Mouse (Mus musculus) lung, postnatal 0 days (tissue): Measurements from ENCODE around the gene Cby1. TPM values are rescaled to one million over a fixed set of nuclear protein-coding genes. Genes with fewer than 3 reads are reported as not detected.

ENCODE experiments used
- ATAC-seq: fragments of 200-750 bp; cut with Nextera tagmentation; 2 replicates; pipeline ENCODE4 v1.8.0; 2017; ENCODE audit warnings: moderate library complexity
- DNase-seq: peaks from one replicate; pipeline ENCODE4 v3.0.0-alpha.2; 2016; ENCODE audit warnings: low spot score
- H3K27ac ChIP-seq: fragments of 300-500 bp; sonication (generic); 2 replicates; pipeline ENCODE4 v1.5.1; 2014; ENCODE audit warnings: antibody characterized with exemption, mild to moderate bottlenecking, low read length, mixed read lengths
- H3K27me3 ChIP-seq: fragments of 300-500 bp; sonication (generic); replicated peaks from 2 replicates; pipeline ENCODE4 v1.6.1; 2014; ENCODE audit warnings: low read length, mixed read lengths; ENCODE audit not compliant: insufficient read depth
- H3K36me3 ChIP-seq: fragments of 300-500 bp; sonication (generic); 2 replicates; pipeline ENCODE4 v1.6.1; 2014; ENCODE audit warnings: low read length, mixed read lengths; ENCODE audit not compliant: insufficient read depth
- H3K4me1 ChIP-seq: fragments of 300-500 bp; sonication (generic); 2 replicates; pipeline ENCODE4 v1.6.1; 2014; ENCODE audit warnings: antibody characterized with exemption, low read depth, low read length, mixed read lengths; ENCODE audit not compliant: insufficient read depth
- H3K4me2 ChIP-seq: fragments of 300-500 bp; sonication (generic); replicated peaks from 2 replicates; pipeline ENCODE4 v1.6.1; 2014; ENCODE audit warnings: low read depth, mild to moderate bottlenecking, low read length, moderate library complexity, mixed read lengths
- H3K4me3 ChIP-seq: fragments of 300-500 bp; sonication (generic); 2 replicates; pipeline ENCODE4 v1.5.1; 2014; ENCODE audit warnings: low read depth, low read length
- H3K9ac ChIP-seq: fragments of 300-500 bp; sonication (generic); replicated peaks from 2 replicates; pipeline ENCODE4 v1.6.1; 2014; ENCODE audit warnings: low read depth, mild to moderate bottlenecking
- H3K9me3 ChIP-seq: fragments of 300-500 bp; sonication (generic); 2 replicates; pipeline ENCODE4 v1.6.1; 2016; ENCODE audit warnings: low read length, mixed read lengths
- CTCF ChIP-seq: IDR thresholded peaks from 2 replicates; pipeline ENCODE4 v1.5.1; 2016; ENCODE audit warnings: antibody characterized with exemption, mild to moderate bottlenecking
- EP300 ChIP-seq: IDR thresholded peaks from 2 replicates; pipeline ENCODE4 v1.6.1; 2016; ENCODE audit warnings: antibody characterized with exemption, mild to moderate bottlenecking, control low read depth
- WGBS: fragments of 180-500 bp; shearing (Covaris S2); extraction: QIAGEN DNeasy Blood & Tissue Kit; methylation state at CpG from one replicate; pipeline ENCODE4 v1.1.7; 2014; 5-methylcytosine and 5-hydroxymethylcytosine counted together
- polyA plus RNA-seq: library from polyadenylated mRNA; unstranded; fragments of >200 nt; fragmentation: Nextera tagmentation; extraction: Ambion mirVana; gene quantifications from 2 replicates; pipeline ENCODE4 v1.2.1, GENCODE M21; 2015

Cby1 gene
- polyA plus RNA-seq, 1 experiment from 2014 or later: 45.3 TPM

- Histone ChIP-seq H3K27me3 (no peaks in the 10 kb centered on the region), H3K36me3 (no peaks in the 10 kb centered on the region), H3K9me3 (no peaks in the 10 kb centered on the region), H3K27ac (peak overlapping the region; percentile 98), H3K9ac (peak overlapping the region; percentile 58; the same call in 1 of the 2 replicates), H3K4me3 (peak overlapping the region; percentile 63), H3K4me2 (peak overlapping the region; percentile 66), H3K4me1 (peaks cover 27% of the 10 kb centered on the region)
- TF ChIP-seq EP300 (peak; percentile 54), CTCF (no peak)
- WGBS: 2% methylated on average over 8 of the region's 8 CpGs
- ATAC-seq: no peak
- DNase-seq: no peak
These were observed 29.4 kb downstream of the Cby1 start for GRCm38 (mm10) chr15:79688268-79688956.

GRCm38 (mm10) chr15:79689662-79690425 lies 30.8 kb downstream of the Cby1 start:
- Histone ChIP-seq H3K27me3 (no peaks in the 10 kb centered on the region), H3K9ac (no peak overlapping the region), H3K4me1 (peaks cover 17% of the 10 kb centered on the region; the same call in 1 of the 2 replicates), H3K4me2 (peak overlapping the region; percentile 64), H3K27ac (peak overlapping the region; percentile 57; the same call in 1 of the 2 replicates), H3K9me3 (no peaks in the 10 kb centered on the region), H3K4me3 (peak overlapping the region; percentile 27; the same call in 1 of the 2 replicates), H3K36me3 (no peaks in the 10 kb centered on the region)
- 10% methylated on average over 24 of the region's 24 CpGs for WGBS
- TF ChIP-seq CTCF: no peak
- no peak for TF ChIP-seq EP300
- ATAC-seq (no peak), DNase-seq (no peak)

GRCm38 (mm10) chr15:79690426-79691022 lies 31.5 kb downstream of the Cby1 start, which contains the start of gene Gtpbp1:
Gene Gtpbp1, plus strand, starts transcription at chr15:79690845.
- ATAC-seq (peak; percentile 92), DNase-seq (peak; percentile 100)
- WGBS: under 1% methylated on average over 43 of the region's 45 CpGs
- Histone ChIP-seq H3K4me3 (peak within 1 kb of the TSS; percentile 95), H3K4me2 (peak within 1 kb of the TSS; percentile 99), H3K9ac (peak within 1 kb of the TSS; percentile 81), H3K27me3 (no peaks in the 10 kb centered on the region), H3K9me3 (no peaks in the 10 kb centered on the region), H3K27ac (peak within 1 kb of the TSS; percentile 84), H3K36me3 (no peaks in the 10 kb centered on the region), H3K4me1 (peaks cover 10% of the 10 kb centered on the region; the same call in 1 of the 2 replicates)
- TF ChIP-seq EP300: no peak
- TF ChIP-seq CTCF: no peak

GRCm38 (mm10) chr15:79691023-79691508 lies 32.1 kb downstream of the Cby1 start:
- H3K36me3 ChIP-seq: no peaks in the 10 kb centered on the region
- WGBS: 1% methylated on average over 50 of the region's 53 CpGs

GRCm38 (mm10) chr15:79692334-79692733 lies 33.3 kb downstream of the Cby1 start:
- WGBS: 82% methylated on average over 5 of the region's 5 CpGs
- no peaks in the 10 kb centered on the region for H3K9me3 ChIP-seq
- no peak overlapping the region for H3K4me2 ChIP-seq
- no peak overlapping the region for H3K9ac ChIP-seq
- no peak for DNase-seq
- TF ChIP-seq EP300 (no peak), CTCF (no peak)
- no peaks in the 10 kb centered on the region for H3K4me1 ChIP-seq
- H3K27ac ChIP-seq: no peak overlapping the region
- H3K27me3 ChIP-seq: no peaks in the 10 kb centered on the region
- H3K4me3 ChIP-seq: no peak overlapping the region
- no peak for ATAC-seq
- no peaks in the 10 kb centered on the region; the same call in 1 of the 2 replicates for H3K36me3 ChIP-seq

More at GRCm38 (mm10) chr15:79691023-79691508, 32.1 kb downstream of the Cby1 start:
- Histone ChIP-seq H3K9ac (peak overlapping the region; percentile 81), H3K4me2 (peak overlapping the region; percentile 99), H3K9me3 (no peaks in the 10 kb centered on the region), H3K27ac (peak overlapping the region; percentile 84), H3K4me1 (peaks cover 5% of the 10 kb centered on the region; the same call in 1 of the 2 replicates), H3K4me3 (peak overlapping the region; percentile 95), H3K27me3 (no peaks in the 10 kb centered on the region)
- ATAC-seq (no peak), DNase-seq (no peak)
- no peak for TF ChIP-seq EP300
- no peak for TF ChIP-seq CTCF

GRCm38 (mm10) chr15:79693740-79694139 lies 34.7 kb downstream of the Cby1 start:
- Histone ChIP-seq H3K27ac (peak overlapping the region; percentile 52), H3K4me2 (peak overlapping the region; percentile 36; the same call in 1 of the 2 replicates)
- DNase-seq: no peak

More at GRCm38 (mm10) chr15:79693740-79694139, 34.7 kb downstream of the Cby1 start:
- ATAC-seq: no peak
- H3K36me3 ChIP-seq: no peaks in the 10 kb centered on the region; the same call in 1 of the 2 replicates
- H3K4me1 ChIP-seq: no peaks in the 10 kb centered on the region
- no peak overlapping the region for H3K9ac ChIP-seq
- H3K9me3 ChIP-seq: no peaks in the 10 kb centered on the region
- H3K4me3 ChIP-seq: peak overlapping the region; percentile 14; the same call in 1 of the 2 replicates
- TF ChIP-seq CTCF (no peak), EP300 (no peak)
- WGBS: 65% methylated on average over 11 of the region's 11 CpGs
- no peaks in the 10 kb centered on the region for H3K27me3 ChIP-seq
